Mouse (Mus musculus): ENCODE measurements around the gene Fbxl21. TPM values are rescaled to one million over a fixed set of nuclear protein-coding genes. Genes with fewer than 3 reads are reported as not detected.

Fbxl21 gene
- polyA plus RNA-seq (2015; fragmentation: Nextera tagmentation; extraction: Ambion mirVana), result 2.6 and 3.4 TPM in 2 replicates

DNA sequence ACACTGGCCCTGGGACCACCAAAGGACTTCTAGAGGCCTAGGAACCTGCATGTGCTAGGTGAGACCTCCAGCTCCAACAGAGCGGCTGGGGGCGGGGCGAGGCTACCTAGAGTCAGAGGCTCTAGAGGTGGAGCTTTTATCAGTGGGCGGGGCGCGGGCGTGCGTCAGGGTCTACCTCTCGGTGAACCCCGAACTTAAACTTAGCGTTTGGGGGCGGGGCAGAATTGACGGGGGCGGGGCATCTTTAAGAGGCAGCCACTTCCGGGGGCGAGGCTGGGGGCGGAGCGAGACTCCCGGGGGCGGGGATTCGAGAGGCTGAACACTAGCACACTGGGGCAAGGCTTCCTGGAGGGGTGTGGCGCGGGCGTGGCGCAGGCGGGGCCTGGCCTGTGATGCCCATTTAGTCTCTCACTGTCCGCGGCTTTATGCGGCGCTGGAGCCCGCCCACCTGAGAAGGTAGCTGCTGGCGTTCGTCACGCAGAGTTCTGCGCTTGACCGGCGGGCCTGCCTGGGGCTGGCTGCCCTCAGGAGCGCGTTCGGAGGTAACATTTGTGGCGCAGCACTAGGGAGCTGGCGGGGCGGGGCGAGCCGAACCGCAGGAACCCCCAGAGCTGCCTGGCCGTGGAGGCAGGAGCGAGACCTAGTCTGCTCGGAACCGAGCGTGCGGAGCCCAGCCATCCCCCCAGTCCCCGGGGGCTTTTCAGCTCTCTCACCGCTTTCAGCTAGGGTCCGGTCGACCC is at the start of gene Fbxl21:
TSS of gene Fbxl21 (plus strand) at position 392 of the 740 bp plus-strand sequence.
- Histone ChIP-seq H3K4me1 (replicated peaks) (peaks cover 3% of the 10 kb centered on the region; the same call in 1 of the 2 replicates), H3K27me3 (no peaks in the 10 kb centered on the region), H3K36me3 (no peaks in the 10 kb centered on the region), H3K4me3 (peak within 1 kb of the TSS; percentile 51), H3K27ac (replicated peaks) (peak within 1 kb of the TSS; percentile 38; the same call in 1 of the 2 replicates), H3K4me2 (peak within 1 kb of the TSS; percentile 91), H3K9me3 (no peaks in the 10 kb centered on the region), H3K9ac (peak within 1 kb of the TSS; percentile 69)
- WGBS, result under 1% methylated on average over 56 of the region's 56 CpGs
- peak; percentile 98 for ATAC-seq (ENCODE audit: low FRiP score, low read depth)

GRCm38 (mm10) chr13:56472661-56473060 is 49.6 kb upstream of the Fbxl21 start:
- Histone ChIP-seq H3K27me3 (no peaks in the 10 kb centered on the region), H3K4me2 (no peak overlapping the region), H3K9me3 (no peaks in the 10 kb centered on the region), H3K36me3 (no peaks in the 10 kb centered on the region), H3K4me1 (replicated peaks) (peaks cover 9% of the 10 kb centered on the region), H3K4me3 (no peak overlapping the region), H3K9ac (no peak overlapping the region), H3K27ac (replicated peaks) (no peak overlapping the region)
- ATAC-seq (ENCODE audit: low FRiP score, low read depth), result no peak
- WGBS, result 96% methylated on average over 9 of the region's 9 CpGs

- Histone ChIP-seq H3K36me3 (no peaks in the 10 kb centered on the region), H3K27ac (replicated peaks) (no peak overlapping the region), H3K4me3 (no peak overlapping the region), H3K4me2 (no peak overlapping the region; the same call in 1 of the 2 replicates), H3K9ac (no peak overlapping the region), H3K27me3 (no peaks in the 10 kb centered on the region), H3K4me1 (replicated peaks) (peaks cover 9% of the 10 kb centered on the region), H3K9me3 (no peaks in the 10 kb centered on the region)
- peak; percentile 65 for ATAC-seq (ENCODE audit: low FRiP score, low read depth)
- 31% methylated on average over 4 of the region's 4 CpGs for WGBS
Measured at GRCm38 (mm10) chr13:56475363-56475762, 46.9 kb upstream of the Fbxl21 start.

DNA sequence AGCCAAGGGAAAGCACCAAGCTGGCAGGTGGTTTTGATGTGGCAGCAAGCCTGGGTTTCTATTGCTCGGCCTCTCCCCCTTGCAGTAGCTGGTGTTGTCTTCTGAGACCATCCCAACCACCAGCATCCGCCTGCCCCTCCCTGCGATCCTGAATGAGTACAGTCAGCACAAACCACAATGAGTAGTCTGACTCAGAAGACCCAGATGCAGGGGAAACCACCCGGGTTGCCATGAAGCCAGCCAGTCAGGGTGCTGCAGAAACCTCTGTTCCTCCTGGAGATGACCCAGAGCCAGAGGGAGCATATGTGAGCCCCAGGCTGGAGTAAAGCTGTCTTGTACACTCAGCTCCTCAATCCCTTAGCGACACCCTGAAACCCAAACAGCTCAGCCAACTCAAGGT is 45.5 kb upstream of the Fbxl21 start:
- no peaks in the 10 kb centered on the region for H3K36me3 ChIP-seq
- H3K4me2 ChIP-seq, result no peak overlapping the region
- H3K9me3 ChIP-seq, result no peaks in the 10 kb centered on the region
- no peak for ATAC-seq (ENCODE audit: low FRiP score, low read depth)
- H3K27ac ChIP-seq (replicated peaks), result no peak overlapping the region
- H3K27me3 ChIP-seq, result no peaks in the 10 kb centered on the region
- H3K4me3 ChIP-seq, result no peak overlapping the region
- H3K4me1 ChIP-seq (replicated peaks), result 0 out of 2 replicates have a peak, but pooled peaks cover 2% of the 10 kb centered on the region
- H3K9ac ChIP-seq, result no peak overlapping the region
- 75% methylated on average over 5 of the region's 5 CpGs for WGBS

DNA sequence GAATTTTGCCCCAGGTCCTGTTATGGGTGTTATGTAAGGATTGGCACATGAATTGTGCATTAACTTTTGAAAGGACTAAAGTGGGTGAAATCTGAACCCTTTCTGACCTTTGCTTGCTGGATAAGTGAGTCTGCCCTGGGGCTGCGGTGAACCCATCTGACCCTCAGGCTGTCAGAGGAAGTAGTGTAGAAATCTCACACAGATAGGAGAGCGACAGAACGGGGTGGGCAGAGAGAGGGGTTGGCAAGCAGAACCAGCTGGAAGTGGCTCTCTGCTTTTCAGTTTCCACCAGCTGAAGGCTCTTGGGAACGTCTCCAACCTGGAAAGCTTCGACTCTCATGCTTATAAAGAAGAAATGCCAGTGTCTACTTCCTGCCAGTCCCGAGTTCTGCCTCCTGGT is 45.0 kb upstream of the Fbxl21 start:
- no peak overlapping the region for H3K9ac ChIP-seq
- 59% methylated on average over 6 of the region's 6 CpGs for WGBS
- H3K27me3 ChIP-seq, result no peaks in the 10 kb centered on the region
- H3K36me3 ChIP-seq, result no peaks in the 10 kb centered on the region
- 0 out of 2 replicates have a peak, but pooled peaks cover 2% of the 10 kb centered on the region for H3K4me1 ChIP-seq (replicated peaks)
- no peak for ATAC-seq (ENCODE audit: low FRiP score, low read depth)
- H3K4me3 ChIP-seq, result no peak overlapping the region
- H3K9me3 ChIP-seq, result no peaks in the 10 kb centered on the region
- no peak overlapping the region for H3K27ac ChIP-seq (replicated peaks)
- no peak overlapping the region for H3K4me2 ChIP-seq

- H3K4me1 ChIP-seq (replicated peaks), result 0 out of 2 replicates have a peak, but pooled peaks cover 2% of the 10 kb centered on the region
- no peaks in the 10 kb centered on the region for H3K9me3 ChIP-seq
- 81% methylated on average over 6 of the region's 6 CpGs for WGBS
- H3K4me3 ChIP-seq, result no peak overlapping the region
- no peak overlapping the region for H3K9ac ChIP-seq
- no peak overlapping the region for H3K27ac ChIP-seq (replicated peaks)
- H3K4me2 ChIP-seq, result no peak overlapping the region
- H3K27me3 ChIP-seq, result no peaks in the 10 kb centered on the region
- no peak for ATAC-seq (ENCODE audit: low FRiP score, low read depth)
- no peaks in the 10 kb centered on the region for H3K36me3 ChIP-seq
Measured at GRCm38 (mm10) chr13:56478027-56478426, 44.2 kb upstream of the Fbxl21 start.

DNA sequence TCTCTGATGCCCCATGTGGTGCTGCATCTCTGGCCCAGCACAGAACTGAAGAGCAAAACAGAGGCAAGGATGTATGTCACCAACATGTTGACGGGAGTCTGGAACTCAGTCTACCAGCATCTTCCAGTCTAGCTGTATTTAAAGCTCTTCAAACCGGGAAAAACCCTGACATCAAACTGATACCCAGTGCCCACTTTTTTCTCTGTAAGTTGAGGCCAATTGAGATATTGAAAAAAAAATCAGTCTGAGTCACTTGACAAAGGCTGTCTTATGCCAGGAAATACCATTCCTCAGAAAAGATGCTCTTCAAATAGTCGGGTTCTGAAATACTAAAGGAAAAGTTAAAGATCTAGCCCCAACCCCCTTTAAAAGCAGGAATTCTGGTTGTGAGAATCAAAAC is 40.1 kb upstream of the Fbxl21 start, which contains the start of gene Il9:
TSS of gene Il9 (minus strand) at position 101 of the 400 bp plus-strand sequence.
- Histone ChIP-seq H3K9ac (no peak within 1 kb of the TSS), H3K27ac (replicated peaks) (no peak within 1 kb of the TSS), H3K27me3 (no peaks in the 10 kb centered on the region), H3K4me2 (no peak within 1 kb of the TSS), H3K36me3 (no peaks in the 10 kb centered on the region), H3K9me3 (no peaks in the 10 kb centered on the region), H3K4me3 (no peak within 1 kb of the TSS), H3K4me1 (replicated peaks) (0 out of 2 replicates have a peak, but pooled peaks cover 2% of the 10 kb centered on the region)
- WGBS, result 88% methylated on average over 3 of the region's 3 CpGs
- ATAC-seq (ENCODE audit: low FRiP score, low read depth), result no peak

- no peaks in the 10 kb centered on the region for H3K27me3 ChIP-seq
- H3K36me3 ChIP-seq, result no peaks in the 10 kb centered on the region
- no peak for ATAC-seq (ENCODE audit: low FRiP score, low read depth)
- no peak overlapping the region for H3K27ac ChIP-seq (replicated peaks)
- no peaks in the 10 kb centered on the region; the same call in 1 of the 2 replicates for H3K9me3 ChIP-seq
- no peak overlapping the region for H3K4me2 ChIP-seq
- no peaks in the 10 kb centered on the region for H3K4me1 ChIP-seq (replicated peaks)
- WGBS, result 75% methylated on average over 5 of the region's 5 CpGs
- H3K9ac ChIP-seq, result no peak overlapping the region
- H3K4me3 ChIP-seq, result no peak overlapping the region
Measured at GRCm38 (mm10) chr13:56488012-56488411, 34.3 kb upstream of the Fbxl21 start.

- Histone ChIP-seq H3K27ac (replicated peaks) (no peak overlapping the region), H3K9me3 (no peaks in the 10 kb centered on the region; the same call in 1 of the 2 replicates), H3K4me2 (no peak overlapping the region), H3K36me3 (no peaks in the 10 kb centered on the region), H3K27me3 (no peaks in the 10 kb centered on the region), H3K4me1 (replicated peaks) (no peaks in the 10 kb centered on the region), H3K9ac (no peak overlapping the region), H3K4me3 (no peak overlapping the region)
- 34% methylated on average over 3 of the region's 3 CpGs for WGBS
- no peak for ATAC-seq (ENCODE audit: low FRiP score, low read depth)
Measured at GRCm38 (mm10) chr13:56494440-56494839, 27.8 kb upstream of the Fbxl21 start.

GRCm38 (mm10) chr13:56500132-56500531 is 22.1 kb upstream of the Fbxl21 start:
- H3K36me3 ChIP-seq, result no peaks in the 10 kb centered on the region
- 84% methylated on average over 3 of the region's 3 CpGs for WGBS
- no peak overlapping the region for H3K4me3 ChIP-seq
- no peak overlapping the region for H3K4me2 ChIP-seq
- no peak for ATAC-seq (ENCODE audit: low FRiP score, low read depth)
- no peak overlapping the region for H3K9ac ChIP-seq
- H3K9me3 ChIP-seq, result no peaks in the 10 kb centered on the region
- no peaks in the 10 kb centered on the region for H3K4me1 ChIP-seq (replicated peaks)
- no peaks in the 10 kb centered on the region for H3K27me3 ChIP-seq
- no peak overlapping the region for H3K27ac ChIP-seq (replicated peaks)

GRCm38 (mm10) chr13:56500636-56501035 is 21.6 kb upstream of the Fbxl21 start:
- Histone ChIP-seq H3K9ac (no peak overlapping the region), H3K4me1 (replicated peaks) (no peaks in the 10 kb centered on the region), H3K4me3 (no peak overlapping the region), H3K27me3 (no peaks in the 10 kb centered on the region), H3K36me3 (no peaks in the 10 kb centered on the region), H3K4me2 (no peak overlapping the region), H3K9me3 (no peaks in the 10 kb centered on the region), H3K27ac (replicated peaks) (no peak overlapping the region)
- ATAC-seq (ENCODE audit: low FRiP score, low read depth), result no peak
- 89% methylated on average over 8 of the region's 8 CpGs for WGBS

DNA sequence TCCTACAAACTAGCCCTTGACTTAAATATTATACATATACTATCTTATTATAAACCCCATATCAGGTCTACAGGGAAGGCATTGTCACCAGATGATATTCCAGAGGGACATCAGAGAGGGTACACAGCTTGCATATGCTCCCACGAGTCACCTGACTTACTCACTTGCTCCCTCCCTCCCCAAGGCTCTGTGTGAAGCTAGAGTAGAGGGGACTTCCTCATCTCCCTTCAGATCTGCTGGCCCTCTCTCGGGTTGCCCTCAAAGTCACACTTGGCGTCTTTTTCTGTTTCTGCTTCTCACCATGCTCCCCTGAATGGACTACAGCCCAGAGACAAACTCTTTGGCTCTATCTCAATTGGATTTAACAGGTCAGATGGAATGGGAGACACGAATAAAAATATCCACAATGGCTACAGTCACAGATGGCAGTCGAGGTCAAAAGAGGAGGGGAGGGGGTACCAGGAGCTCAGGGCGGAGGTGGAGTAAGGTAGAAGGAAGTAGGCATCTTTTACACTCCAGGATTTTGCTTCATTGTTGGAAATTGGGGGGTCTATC is 20.3 kb upstream of the Fbxl21 start:
- no peak overlapping the region for H3K9ac ChIP-seq
- H3K27me3 ChIP-seq, result no peaks in the 10 kb centered on the region
- no peaks in the 10 kb centered on the region for H3K4me1 ChIP-seq (replicated peaks)
- no peak for ATAC-seq (ENCODE audit: low FRiP score, low read depth)
- 77% methylated on average over 6 of the region's 6 CpGs for WGBS
- H3K9me3 ChIP-seq, result no peaks in the 10 kb centered on the region
- no peak overlapping the region for H3K4me2 ChIP-seq
- no peaks in the 10 kb centered on the region for H3K36me3 ChIP-seq
- no peak overlapping the region for H3K4me3 ChIP-seq
- no peak overlapping the region for H3K27ac ChIP-seq (replicated peaks)
